Mouse (Mus musculus) lung, postnatal 0 days (tissue): ENCODE measurements around the gene Pdpn.

Source experiments
- CTCF ChIP-seq: IDR thresholded peaks from 2 replicates; pipeline ENCODE4 v1.5.1; 2016; ENCODE audit warnings: antibody characterized with exemption, mild to moderate bottlenecking
- EP300 ChIP-seq: IDR thresholded peaks from 2 replicates; pipeline ENCODE4 v1.6.1; 2016; ENCODE audit warnings: antibody characterized with exemption, mild to moderate bottlenecking, control low read depth

GRCm38 (mm10) chr4:143324176-143324924, 25.0 kb upstream of the Pdpn start:
- TF ChIP-seq CTCF (no peak), EP300 (no peak)
